Comparison of ENCODE assay signal across 9 mouse cellular contexts in genomic region chr12:41438446-41438845, GRCm38 (mm10). TPM values are rescaled to one million over a fixed set of nuclear protein-coding genes. Genes with fewer than 3 reads are reported as not detected.
A peak's percentile ranks its signal among the peaks of the same experiment; 100 is the strongest.
DNase-seq lines count a peak whose midpoint lies in the region; TF ChIP-seq lines count a peak whose summit lies in the region.
"Had no signal": no experiment of that assay in that cellular context is flagged by ENCODE, and none has a peak within 500 bp of the region (broad histone marks: within the 10 kb centered on the region; RNA-seq: fewer than 3 reads in every experiment).

No protein-coding gene starts in this region.

- TF ChIP-seq POLR2A in kidney, adult 2 months (IDR thresholded peaks at IDR 0.05; ENCODE audit: low read depth, low read length) = no peak

- no peak overlapping the region for H3K4me3 ChIP-seq in kidney, adult 2 months (ENCODE audit: insufficient read depth, low read depth, low read length)

- no peaks in the 10 kb centered on the region for H3K36me3 ChIP-seq in kidney, adult 2 months (ENCODE audit: control insufficient read depth, insufficient read depth, low read length)

- peak; percentile 56 for DNase-seq in adrenal gland, postnatal 10 days
- DNase-seq in adrenal gland, adult 18-20 months (ENCODE audit: low spot score in 2 of 2) = no peak
- peak; percentile 54 for DNase-seq in retina, postnatal 1 day
- no peak for DNase-seq in retina, embryonic 14.5 days (ENCODE audit: low spot score)
- peak; percentile 40 for DNase-seq in kidney, adult 2 months
- peak; percentile 10 to 36 for DNase-seq in lung, postnatal 4 days
- no peak for DNase-seq in thymus, postnatal 36 days
- no peak for DNase-seq in layer of hippocampus, adult 11-12 months (ENCODE audit: low spot score)

- H3K4me1 ChIP-seq in kidney, adult 2 months (ENCODE audit: control insufficient read depth, insufficient read depth, low read length) = peaks cover 3% of the 10 kb centered on the region; the same call in 1 of the 2 replicates

- no peak overlapping the region for H3K27ac ChIP-seq in kidney, adult 2 months (ENCODE audit: insufficient read depth, low read depth, low read length)
- H3K27ac ChIP-seq: macrophage had no signal

- H3K27me3 ChIP-seq in kidney, adult 2 months (replicated peaks; ENCODE audit: control insufficient read depth, insufficient read depth, low read length) = no peaks in the 10 kb centered on the region

- no peak for TF ChIP-seq CTCF in kidney, adult 2 months (conservative IDR thresholded peaks at IDR 0.05; ENCODE audit: insufficient read depth, insufficient read length, low read depth, low read length)

- 23% methylated on average over 4 of the region's 4 CpGs for WGBS in kidney, adult 2 months

RNA-seq across cellular contexts. Expression of gene Lrrn3, which starts 47.8 kb away (rescaled TPM):
- 10 to 100 TPM; 21.6 to 23.7 TPM for total RNA-seq in adrenal gland, postnatal 10 days (2021)
- 10 to 100 TPM; 28.8 to 46.9 TPM for total RNA-seq in adrenal gland, adult 18-20 months (2021)
- 0.20 and 0.33 TPM in 2 replicates for polyA plus RNA-seq in kidney, adult 2 months (2012; rRNA removed)

Comparison
In these comparisons a context has a peak if more than half of its experiments do, and no peak if none do; other contexts are left out.
1. DNase-seq: peak in adrenal gland, postnatal 10 days (single experiment), retina, postnatal 1 day (single experiment), kidney, adult 2 months (single experiment) and lung, postnatal 4 days (2 of 2); none in adrenal gland, adult 18-20 months (0 of 2), retina, embryonic 14.5 days (single experiment), thymus, postnatal 36 days (0 of 2) and layer of hippocampus, adult 11-12 months (single experiment).